Mouse (Mus musculus) right cerebral cortex, adult 2 months (tissue): ENCODE data around the gene Klhl31.

Experiments used
- DNase-seq, 2 experiments: peaks; one replicate each; pipeline ENCODE4 v3.0.0; 2021 to 2022; ENCODE audit warnings: low spot score in 2 of 2

The Klhl31 gene

DNA sequence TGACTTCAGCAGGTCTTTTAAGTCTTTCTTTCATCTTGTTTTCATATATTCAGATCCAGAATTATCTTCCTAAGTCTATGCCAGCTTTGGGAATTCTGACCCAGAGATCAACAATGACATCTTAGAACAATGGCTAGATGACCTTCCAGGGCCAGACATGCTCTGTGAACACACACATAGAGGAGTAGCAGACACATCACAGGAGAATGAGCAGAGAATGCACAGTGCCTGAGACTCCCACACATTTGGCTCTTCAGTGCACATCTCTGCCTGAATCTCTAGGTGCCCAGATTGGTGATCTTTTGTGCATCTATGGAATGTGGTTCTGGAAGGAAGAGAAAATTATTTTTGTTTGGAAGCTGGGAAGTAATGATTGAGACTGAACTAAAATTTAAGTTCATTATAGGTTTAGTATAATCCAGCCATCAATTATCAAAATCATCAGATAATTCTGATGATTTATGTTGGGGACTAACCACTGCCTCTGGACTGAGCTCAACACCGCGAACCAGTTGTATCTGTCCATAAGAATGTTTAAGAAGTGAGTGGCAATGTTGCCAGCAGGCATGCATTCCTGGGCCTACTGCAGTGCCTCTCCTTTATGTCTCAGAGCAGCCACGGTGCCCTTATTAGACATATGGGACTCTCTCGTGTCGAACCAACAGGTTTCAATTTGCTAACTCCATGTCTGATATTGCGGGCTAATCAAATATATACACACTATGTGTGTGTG lies 12.8 kb upstream of the Klhl31 start:
- no peak for DNase-seq

GRCm38 (mm10) chr9:77624171-77624570 lies 12.1 kb upstream of the Klhl31 start:
- DNase-seq, result no peak

DNA sequence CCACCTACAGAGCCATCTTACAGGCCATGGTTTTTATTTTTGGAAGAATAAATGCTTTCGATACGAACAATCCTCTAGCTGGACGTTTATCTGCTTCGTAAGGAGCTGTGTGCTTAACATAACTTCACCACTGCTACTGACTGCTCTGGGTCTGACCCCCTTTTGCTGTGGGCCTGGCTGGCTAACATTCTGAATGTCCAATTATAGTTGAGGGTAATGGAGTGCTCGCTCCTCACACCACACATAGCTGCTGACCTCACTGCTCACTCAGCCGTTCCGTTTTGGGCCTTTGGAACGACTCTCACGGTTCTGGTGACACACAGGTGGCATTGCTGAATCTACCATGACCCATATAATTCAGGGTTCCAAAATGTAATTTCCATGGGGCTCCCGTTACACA lies 7.6 kb upstream of the Klhl31 start:
- DNase-seq, result no peak

- DNase-seq, result no peak
Measured at GRCm38 (mm10) chr9:77629708-77630107, 6.6 kb upstream of the Klhl31 start.

GRCm38 (mm10) chr9:77630764-77631163 lies 5.5 kb upstream of the Klhl31 start:
- no peak for DNase-seq

- no peak for DNase-seq
Measured at GRCm38 (mm10) chr9:77632432-77632831, 3.9 kb upstream of the Klhl31 start.

GRCm38 (mm10) chr9:77636003-77636402 lies 297 bp upstream of the Klhl31 start:
- DNase-seq, result no peak

DNA sequence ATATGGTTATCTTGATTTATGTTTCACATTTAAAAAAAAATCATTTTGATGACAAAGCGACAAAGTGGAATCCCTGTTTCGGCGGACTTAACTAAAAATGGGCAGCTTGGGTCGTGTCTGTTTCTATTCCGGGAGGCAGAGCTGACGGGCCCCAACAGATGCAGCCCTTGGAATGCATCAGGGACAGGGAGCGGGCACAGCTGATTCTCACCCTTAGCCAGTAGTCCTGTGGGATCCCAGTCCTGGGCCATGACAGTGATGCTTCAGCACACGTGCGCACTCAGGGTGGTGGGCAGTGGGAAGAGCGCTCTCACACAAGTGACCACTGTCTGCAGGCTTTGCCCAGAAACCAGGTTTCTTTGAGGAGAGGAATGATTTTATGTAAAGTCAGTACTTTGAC lies 1.1 kb downstream of the Klhl31 start:
- no peak for DNase-seq

GRCm38 (mm10) chr9:77645176-77645575 lies 8.9 kb downstream of the Klhl31 start:
- DNase-seq, result no peak

GRCm38 (mm10) chr9:77651847-77652246 lies 15.5 kb downstream of the Klhl31 start:
- DNase-seq, result no peak

DNA sequence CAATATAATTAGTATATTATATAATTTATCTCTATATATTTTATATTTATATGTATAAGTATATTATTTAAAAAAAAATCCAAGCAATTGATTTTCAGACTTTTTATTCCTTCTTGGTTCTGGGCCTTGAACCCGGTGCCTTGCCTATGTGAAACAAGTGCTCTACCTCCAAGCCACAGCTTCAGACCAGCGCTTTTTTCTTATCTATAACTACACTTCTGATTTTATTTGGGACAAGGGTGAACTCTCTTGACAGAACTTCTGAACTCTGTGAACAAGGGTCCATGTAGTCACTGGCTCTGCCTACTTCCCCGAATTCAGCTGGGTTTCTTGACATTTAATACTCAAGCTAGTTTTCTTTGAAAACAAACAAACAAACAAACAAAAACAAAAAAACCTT lies 17.6 kb downstream of the Klhl31 start:
- no peak for DNase-seq

- peak; percentile 34 to 43 for DNase-seq
Measured at GRCm38 (mm10) chr9:77655181-77655934, 19.1 kb downstream of the Klhl31 start.

DNA sequence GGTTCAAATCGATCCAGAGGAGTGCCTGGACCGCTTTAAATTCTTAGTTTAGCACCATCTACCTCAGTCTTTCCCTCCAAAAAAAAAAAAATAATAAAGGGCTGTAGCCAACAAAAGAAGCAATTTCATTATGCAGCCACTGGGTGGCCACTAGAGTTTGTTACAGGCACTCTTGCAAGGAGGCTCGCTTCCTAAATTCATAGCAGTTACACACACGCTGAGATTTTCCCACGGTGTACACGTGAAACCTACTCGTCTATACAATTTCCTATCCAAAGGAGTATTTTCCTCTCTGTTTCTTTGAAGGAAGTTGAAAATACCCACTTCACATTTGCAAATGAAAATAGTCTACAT lies 19.6 kb downstream of the Klhl31 start:
- DNase-seq, result peak; percentile 47 to 66

DNA sequence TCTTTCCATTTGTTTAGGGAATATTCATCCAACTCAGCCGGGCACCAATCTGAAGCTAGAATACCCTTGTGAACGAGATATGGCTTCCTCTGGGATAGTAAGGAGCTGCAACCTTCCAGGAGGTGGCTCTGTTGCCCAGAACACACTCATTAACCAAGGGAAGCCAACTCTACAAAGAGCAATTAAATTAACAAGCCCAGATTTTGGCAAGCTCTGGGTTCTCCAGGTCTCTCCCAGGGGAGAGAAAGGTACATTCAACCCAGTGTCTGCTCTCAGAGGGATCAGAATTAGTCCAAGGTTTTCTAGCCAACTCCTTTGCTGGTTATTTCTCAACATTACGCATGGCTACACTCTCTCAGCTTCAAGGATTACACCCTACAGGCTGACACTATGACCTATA lies 26.6 kb downstream of the Klhl31 start:
- no peak for DNase-seq

- no peak for DNase-seq
Measured at GRCm38 (mm10) chr9:77670095-77670494, 33.8 kb downstream of the Klhl31 start.

- DNase-seq, result no peak
Measured at GRCm38 (mm10) chr9:77671004-77671403, 34.7 kb downstream of the Klhl31 start.

GRCm38 (mm10) chr9:77673218-77673617 lies 36.9 kb downstream of the Klhl31 start:
- DNase-seq, result no peak

DNA sequence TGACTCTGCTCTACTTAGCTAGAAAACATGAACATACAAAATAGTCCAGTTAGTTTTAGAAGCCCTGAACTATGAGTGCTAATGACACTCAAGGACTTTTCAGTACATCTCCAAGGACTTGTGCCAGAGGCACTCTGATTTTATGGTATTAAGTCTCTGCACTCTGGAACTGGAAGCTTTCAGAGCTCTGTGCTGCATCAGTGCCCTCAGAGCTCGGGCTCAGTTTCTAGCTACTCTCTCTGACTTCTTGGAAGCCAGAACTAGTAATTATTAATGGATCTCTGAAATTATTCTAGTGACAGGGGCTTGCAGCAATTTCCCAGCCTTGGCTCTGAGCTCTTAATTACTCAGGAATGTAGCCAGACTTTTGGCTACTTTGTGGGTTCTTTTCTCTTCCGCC lies 37.7 kb downstream of the Klhl31 start:
- no peak for DNase-seq

DNA sequence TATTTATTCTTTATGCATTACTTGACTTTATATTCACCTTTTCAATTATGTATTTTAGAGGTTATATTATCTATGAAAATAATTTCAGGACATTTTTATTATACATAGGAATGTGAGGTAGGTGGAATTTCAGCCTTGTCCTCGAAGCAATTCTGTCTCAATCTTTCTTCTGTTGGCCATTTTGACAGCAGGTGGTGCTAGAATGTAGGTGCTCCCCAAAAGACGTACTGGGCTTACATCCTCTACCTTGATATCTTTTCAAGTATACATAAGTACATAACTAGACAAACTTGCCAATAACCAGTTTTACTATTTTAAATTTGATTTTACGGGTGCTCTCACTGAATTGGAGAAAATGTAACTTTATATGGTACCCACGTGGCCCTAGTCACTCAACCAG lies 48.6 kb downstream of the Klhl31 start:
- DNase-seq, result no peak

- no peak for DNase-seq
Measured at GRCm38 (mm10) chr9:77685825-77686500, 49.7 kb downstream of the Klhl31 start.

GRCm38 (mm10) chr9:77692707-77693106 lies 56.4 kb downstream of the Klhl31 start:
- DNase-seq, result no peak

DNA sequence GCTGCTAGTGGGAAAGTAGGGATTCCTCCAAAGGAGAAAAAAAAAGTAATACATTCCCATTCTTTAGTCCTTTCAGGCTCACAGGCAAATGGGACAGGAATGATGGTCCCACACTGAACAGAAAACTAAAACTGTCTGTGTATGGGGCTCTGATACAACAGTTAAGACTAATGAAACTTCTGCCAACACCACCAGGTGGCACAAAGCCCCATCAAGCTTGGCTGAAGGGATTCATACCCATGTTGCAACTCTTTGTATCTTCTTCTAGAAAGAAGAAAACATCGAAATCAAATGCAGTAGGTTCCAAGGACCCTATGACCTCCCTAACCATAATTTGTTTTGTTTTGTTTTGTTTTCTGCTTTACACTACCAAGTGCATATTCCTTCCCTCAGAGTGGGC lies 57.1 kb downstream of the Klhl31 start:
- DNase-seq, result no peak

DNA sequence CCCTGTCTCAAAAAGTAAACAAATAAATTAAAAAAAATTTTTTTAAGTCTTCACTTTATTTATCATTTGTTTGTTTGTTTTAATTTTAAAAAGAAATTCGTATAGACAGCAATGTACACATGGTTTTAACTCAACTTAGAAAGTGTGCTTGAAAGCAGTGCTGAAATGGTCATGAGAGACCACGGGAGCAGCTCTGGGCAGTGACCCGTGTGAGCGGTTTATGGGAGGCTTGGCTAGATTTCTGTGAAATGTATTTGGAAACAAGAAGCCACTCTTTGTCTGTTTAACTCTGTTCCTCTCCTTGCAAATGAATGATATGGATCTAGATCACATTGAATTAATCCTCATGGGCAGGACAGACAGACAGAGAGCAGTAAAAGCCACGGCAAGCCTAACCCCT lies 59.3 kb downstream of the Klhl31 start:
- DNase-seq, result no peak
